Mouse (Mus musculus): ENCODE data around the gene Slc4a2.
A peak's percentile ranks its signal among the peaks of the same experiment; 100 is the strongest.

Gene Slc4a2

DNA sequence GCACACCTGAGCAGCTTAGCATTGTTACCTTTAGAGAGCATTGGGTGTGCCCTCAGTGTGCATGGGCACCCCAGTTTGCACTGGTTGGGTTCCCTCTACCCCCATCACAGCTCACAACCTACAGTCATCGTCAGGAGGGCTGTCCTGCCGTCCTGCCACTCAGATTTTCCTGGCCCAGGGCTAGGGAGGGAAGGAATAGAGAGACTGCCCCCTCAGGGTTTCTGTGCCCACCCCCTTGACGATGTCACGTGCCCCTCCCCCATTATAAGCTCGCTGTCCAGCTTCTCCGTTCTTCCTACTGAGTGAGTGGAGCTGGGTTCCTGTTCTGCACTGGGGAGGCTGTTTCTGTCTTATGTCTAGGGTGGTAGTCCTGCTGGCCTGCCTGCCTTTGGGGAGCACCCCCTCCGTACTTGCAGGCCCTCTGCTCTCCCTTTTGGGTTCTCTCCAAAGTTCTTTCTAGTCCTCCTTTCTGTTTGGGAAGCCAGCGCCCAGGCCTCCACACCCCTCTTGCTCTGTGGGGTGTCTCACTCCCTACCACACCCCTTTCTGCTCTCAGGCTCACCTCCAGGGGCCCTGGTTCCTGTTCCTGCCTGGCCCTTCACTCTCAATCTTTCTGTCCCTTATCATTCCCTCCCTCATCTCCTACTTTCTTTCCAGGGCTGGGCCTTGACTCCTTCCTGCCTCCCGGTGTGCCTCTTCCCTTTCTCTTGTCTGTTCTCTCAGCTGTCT, 3.1 kb downstream of the Slc4a2 start:
- peak; percentile 55 for DNase-seq

DNA sequence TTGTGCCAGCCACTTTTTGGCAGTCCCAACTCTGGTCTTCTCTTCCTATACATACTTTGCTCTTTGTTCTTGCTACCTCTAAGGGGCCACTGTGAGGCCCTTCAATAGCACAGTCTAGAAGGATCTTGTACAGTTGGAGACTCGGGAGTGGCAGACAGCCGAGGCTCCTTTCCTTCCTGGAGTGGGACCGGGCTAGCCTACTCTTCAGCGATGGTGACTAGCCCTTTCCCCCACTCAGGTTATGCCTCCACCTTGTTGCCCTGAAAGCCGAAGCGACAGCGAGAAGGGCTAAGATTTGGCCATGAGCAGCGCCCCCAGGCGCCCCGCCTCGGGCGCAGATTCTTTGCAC, 3.6 kb downstream of the Slc4a2 start:
- no peak for DNase-seq

DNA sequence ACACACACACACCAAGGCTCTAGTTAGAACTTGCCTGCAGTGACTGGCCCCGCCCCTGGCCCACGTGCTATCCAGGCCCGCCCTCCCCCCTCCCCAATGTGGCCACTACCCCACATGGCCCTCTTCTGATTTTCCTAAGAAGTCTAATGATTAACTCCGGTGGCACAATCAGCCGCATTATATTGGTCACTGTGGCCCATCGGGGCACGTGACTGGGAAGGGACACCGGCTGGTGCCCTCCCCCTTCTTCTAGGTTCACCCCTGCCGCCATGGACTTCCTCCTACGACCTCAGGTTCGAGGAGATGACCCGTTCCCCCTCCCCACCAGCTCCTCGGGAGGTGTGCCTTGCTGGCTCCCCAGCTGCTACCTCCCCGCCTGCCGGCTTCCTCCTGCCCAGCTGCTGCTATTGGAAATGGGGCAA, 4.4 kb downstream of the Slc4a2 start:
- DNase-seq: no peak

DNA sequence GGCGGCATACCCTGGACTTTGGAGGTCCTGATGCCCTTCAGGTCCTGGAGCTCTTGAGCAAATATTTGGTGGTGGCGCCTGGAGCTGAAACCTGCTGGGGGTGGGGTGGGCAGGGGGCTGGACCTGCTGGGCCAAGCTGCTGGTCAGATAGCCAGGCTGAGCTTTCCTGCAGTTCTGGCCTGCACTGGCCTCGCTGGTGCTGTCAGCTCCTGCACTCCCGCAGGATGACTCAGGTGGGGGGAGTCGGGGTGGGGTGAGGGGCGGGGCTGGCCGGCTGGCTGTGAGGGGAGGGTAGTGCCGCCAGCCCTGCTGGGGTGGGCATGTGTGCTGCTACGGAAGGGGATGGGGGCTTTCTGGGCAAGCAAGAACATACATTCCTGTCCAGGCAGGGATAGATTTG, 5.0 kb downstream of the Slc4a2 start:
- DNase-seq: no peak

DNA sequence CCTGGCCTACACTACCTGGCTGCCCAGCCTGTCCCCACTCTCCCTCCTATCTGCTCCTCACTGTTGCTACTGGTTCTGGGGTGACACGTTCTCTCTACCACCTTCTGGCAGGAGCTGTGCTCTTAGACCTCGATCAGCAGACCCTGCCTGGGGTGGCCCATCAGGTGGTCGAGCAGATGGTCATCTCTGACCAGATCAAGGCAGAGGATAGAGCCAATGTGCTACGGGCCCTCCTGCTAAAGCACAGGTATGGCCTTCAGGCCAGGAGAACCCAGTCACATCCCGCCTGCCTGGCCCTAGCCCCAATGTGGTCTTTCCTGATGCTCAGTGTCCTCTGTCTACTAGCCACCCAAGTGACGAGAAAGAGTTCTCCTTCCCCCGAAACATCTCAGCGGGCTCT, 10.4 kb downstream of the Slc4a2 start:
- no peak for DNase-seq

DNA sequence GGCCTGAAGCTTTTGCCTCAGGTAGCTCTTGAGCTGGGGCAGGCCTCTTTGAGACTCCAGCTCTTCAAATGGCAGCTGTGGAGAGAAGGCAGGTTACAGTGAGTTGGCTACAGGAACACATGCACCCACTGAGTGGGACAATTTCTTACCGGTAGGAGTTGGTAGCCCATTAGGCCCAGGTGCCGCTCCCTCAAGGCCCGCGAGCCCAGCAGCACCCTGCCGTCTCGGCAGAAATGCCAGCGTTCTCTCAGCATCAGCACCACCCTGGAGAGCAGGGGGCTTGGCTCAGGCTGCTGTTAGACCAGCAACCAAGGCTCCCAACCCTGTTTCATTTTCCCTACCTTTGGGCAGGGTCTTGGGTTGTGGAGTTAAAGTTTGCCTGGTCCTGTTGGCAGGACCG, 17.6 kb downstream of the Slc4a2 start:
- DNase-seq: no peak

DNA sequence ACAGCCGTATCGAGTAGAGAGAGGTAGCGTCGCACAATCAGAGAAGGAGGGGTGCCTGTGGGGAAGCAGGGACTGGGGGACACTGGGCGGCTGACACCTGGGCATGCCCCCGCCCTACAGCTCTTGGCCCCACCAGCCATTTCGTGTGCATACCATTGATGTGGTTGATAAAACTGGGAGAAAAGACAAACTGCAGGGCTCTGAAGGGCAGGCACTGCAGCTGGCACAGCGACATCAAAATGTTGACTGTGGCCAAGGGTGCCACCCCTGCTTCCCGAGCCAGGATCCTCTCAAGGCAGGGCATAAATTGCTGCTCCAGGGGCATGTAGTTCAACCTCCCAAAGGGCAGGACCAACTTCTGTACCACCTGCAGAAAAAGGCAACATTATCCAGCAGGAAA, 18.4 kb downstream of the Slc4a2 start:
- DNase-seq: no peak

DNA sequence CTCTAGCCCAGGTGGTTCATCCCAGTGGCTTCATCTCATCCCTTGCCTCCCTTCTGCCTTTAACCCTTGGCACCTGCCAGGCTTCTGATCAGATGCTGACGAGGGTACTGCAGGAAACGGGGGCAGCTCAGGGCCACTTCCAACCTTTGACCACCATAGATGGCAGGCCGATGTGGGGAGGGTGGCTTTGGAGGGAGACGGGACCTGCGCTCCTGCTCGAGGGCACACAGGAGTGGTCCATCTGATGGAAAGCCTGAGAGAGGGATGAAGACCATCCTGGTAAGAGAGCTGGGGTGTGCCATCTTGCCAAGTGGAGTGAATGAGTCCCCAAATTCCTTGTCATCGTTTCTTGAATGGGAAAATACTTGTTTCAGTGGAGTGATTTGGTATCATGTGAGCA, 19.6 kb downstream of the Slc4a2 start:
- DNase-seq: peak; percentile 44

DNA sequence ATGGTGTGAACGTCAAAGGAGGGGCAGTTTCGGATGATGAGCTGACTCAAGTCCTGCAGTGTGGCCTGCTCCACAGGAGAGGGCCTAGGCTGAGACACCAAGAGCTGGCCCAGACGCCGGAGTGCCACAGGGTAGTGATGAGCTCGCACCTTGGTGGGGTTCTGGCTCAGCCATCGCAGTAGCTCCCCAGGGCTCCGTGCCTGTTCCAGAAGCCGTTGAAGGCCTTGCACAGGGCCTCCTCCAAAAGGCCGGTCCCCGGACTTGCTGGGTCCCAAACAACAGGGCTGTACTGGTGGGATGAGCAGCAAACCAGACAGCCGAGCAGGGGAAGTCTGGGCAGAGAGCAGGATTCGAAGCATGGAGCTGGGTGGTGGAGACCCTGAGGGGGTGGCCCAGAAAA, 20.3 kb downstream of the Slc4a2 start:
- DNase-seq: peak; percentile 57

DNA sequence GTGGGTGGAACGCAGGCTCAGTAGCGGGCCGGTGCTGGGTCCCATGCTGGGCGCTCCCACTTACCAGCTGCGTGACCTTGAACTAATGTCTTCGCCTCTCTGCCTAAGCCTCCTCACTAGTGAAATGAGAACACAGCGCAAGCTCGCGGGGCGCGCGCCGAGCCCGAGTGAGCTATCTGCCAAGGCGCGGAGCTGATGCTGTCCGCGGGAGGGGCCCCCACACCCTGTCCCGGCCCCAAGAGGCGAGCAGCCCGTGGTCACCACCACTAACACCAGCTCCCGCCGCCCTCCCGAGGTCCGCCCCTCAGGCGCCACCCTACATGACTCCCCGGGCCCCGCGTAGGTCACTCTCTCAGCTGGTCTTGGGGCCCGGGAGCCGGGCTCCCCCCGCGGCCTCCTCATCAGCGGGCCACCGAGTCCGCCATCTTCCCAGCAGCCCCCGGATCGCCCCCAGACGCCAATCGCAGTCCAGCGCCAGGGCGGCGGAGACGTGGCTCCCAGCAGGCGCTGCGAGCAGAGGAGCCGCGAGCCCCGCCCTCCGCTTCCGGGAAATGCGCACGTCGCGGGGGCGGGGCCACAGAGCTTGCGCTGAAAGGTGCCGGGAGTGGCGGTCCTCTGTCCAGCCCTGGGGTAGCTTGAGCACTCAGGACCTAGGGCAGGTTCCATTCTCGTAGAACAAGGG, 21.2 kb downstream of the Slc4a2 start, which contains the start of gene Fastk:
Fastk (minus strand) TSS at position 542 of the 682 bp plus-strand sequence.
- peak; percentile 93 for DNase-seq

DNA sequence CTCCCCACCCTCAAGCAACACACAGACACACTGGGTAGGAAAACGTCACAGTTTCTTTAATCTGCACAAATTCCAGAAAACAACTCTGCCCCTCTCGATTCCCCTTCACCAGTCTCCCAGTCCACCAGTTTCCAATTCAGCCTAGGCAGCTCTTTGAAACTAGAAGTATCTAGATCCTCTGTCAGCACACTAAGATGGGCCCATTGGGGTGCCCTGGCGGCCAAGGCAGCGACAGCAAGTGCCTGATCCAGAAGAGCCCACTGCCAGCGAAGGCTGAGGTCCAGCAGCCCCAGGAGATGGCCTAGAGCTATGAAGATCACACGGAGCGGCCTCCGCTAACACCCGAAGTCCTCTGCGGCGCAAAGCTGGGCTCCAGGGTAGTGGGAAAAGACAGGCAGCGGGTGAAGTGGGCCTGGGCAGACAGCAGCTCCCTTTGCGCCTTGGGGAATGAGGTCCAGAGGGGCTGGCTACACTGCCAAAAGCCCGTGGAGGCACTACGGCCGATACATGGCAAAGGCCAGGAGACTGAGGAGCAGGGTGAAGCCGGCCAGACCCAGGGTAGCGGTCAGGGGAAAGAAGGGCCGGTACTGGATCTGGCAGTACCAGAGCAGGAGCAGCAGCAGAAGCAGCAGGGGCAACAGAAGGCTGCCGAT, 21.9 kb downstream of the Slc4a2 start:
- no peak for DNase-seq

DNA sequence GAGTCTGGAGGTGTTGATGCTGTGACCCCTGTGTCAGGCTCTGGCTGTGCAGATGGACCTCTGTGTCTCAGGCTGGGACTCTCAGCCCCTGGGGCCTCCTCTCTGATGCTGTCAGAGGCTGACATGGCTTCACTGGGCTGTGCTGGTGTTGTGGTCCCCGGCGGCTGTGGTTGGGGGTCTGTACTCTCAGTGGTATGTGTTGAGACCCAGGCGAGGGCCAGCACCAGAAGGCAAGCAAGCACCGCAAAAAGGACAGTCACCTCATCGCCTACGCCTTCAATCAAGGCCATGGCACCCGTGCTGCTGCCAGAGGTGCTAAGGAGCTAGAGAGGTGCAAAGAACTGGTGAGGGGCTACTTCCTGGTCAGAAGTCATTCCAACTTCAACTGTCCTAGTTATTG, 23.0 kb downstream of the Slc4a2 start:
- DNase-seq: peak; percentile 64

DNA sequence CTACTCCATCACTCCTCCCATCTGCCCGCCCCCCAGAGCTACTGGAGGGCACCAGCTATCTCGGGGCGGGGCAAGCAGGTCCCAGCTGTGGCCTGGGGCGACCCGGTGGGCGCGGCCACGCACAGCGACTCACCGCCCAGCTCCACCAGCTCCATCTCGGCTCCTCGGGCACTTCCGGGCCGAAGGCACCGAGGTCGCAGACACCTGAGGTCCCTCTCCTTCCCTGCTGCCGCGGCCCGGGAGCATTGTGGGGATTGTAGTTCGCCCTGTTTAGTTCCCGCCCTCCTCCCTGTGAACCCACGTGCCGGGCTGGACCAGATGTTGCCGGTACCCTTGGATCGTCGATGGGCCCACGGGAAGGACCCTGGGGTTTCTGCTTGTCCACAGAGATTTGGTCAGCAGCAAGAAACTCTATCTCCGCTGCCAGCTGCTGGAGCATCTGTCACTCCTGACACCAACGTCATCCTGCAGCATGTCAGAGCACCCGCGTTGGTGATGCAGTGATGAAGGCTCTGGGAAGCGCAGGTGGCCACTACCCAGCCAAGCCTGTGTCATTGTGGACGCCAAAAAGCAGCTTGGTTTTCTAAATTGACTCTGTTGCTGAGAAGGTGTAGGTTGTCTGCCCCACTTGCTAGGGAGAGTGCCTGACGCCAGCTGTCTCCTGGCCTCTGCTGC, 24.1 kb downstream of the Slc4a2 start, which contains the start of gene Tmub1:
Tmub1 (minus strand) TSS at position 231 of the 675 bp plus-strand sequence.
- peak; percentile 87 for DNase-seq

DNA sequence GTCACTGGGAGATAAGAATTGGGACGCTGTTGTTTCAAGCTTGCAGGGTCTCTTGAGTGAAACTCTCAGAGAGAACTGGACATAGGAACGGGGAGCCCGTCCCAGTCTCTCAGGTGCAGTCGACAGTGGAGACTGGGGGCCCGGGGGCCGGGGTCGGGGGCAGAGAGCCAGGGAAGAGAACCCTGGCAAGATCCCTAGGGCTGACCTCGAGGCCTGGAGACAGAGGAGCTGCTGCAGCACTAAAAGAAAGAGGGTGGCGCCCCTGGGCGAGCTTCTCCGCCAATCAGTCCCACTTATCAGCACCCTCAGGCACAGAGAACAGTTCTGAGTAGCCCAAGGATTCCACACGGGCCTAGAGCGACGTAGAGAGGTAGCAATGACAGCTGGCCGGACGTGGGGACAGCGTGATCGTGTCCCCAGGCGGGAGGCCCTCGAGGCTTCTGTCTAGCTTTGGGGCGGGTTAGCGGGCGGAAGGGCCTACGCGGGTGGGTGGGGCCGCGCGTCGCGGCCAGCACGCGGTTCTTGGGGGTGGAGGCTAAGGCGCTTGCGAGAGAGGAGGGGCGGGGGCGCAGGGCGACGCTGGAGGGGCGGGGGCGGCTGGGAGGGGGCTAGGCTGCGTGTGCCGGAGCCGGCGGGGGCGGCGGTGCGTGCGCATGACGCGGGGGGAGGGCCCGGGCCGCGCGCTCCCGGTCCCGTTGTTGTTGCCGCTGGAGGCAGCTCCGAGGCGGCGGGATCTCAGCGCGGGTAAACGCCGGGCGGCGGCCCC, 27.8 kb downstream of the Slc4a2 start:
- peak; percentile 83 for DNase-seq

DNA sequence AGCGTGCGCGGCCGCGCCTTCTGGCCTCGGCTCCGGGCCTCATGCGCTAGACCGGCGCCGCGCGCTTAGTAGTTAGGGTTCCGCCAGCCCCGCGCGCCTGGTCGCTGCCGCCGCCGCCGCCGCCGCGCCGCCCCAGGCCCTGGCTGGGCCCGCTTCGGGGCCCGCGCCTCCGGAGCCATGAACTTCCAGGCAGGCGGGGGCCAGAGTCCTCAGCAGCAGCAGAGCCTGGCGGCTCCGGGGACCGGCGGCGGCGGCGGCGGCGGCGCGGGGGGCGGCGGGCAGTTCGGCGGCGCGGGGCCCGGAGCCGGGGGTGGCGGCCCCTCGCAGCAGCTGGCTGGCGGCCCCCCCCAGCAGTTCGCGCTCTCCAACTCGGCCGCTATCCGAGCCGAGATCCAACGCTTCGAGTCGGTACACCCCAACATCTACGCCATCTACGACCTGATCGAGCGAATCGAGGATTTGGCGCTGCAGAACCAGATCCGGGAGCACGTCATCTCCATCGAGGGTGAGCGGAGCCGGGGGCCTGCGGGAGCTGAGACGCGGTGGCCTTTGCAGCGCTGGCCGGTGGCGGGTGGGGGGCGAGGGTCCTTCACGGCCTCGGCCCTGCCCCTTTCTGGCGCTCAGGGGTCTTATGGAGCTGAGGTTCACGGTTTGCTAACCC, 28.5 kb downstream of the Slc4a2 start, which contains the start of gene Agap3:
Agap3 (plus strand) TSS at position 148 of the 661 bp plus-strand sequence.
- DNase-seq: no peak

DNA sequence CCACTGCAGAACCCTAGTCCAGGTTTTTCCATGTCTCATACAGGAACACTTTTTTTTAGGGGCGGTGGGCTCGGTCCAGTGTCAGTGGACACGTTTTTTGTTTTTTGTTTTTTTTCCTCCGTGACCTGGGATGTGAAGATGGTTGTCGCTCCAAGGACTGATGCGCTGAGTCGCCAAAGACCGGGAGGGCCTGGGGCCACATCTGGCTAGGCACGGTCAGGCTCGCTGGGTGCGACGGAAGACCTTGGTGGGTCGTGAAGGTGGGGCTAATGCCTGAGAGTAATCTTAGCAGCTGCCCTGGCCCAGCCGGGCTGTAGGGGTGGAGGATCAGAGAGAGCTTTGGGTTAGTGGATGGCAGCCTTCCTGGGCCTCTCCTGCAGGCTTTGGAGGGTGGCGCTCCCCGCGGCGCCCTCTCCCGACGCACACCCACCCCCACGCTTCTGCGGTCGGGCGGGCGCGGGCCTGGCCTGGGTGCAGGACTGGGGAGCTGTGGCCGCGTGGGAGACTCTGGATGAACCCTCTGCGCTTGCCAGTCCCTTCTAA, 29.1 kb downstream of the Slc4a2 start:
- peak; percentile 75 for DNase-seq

DNA sequence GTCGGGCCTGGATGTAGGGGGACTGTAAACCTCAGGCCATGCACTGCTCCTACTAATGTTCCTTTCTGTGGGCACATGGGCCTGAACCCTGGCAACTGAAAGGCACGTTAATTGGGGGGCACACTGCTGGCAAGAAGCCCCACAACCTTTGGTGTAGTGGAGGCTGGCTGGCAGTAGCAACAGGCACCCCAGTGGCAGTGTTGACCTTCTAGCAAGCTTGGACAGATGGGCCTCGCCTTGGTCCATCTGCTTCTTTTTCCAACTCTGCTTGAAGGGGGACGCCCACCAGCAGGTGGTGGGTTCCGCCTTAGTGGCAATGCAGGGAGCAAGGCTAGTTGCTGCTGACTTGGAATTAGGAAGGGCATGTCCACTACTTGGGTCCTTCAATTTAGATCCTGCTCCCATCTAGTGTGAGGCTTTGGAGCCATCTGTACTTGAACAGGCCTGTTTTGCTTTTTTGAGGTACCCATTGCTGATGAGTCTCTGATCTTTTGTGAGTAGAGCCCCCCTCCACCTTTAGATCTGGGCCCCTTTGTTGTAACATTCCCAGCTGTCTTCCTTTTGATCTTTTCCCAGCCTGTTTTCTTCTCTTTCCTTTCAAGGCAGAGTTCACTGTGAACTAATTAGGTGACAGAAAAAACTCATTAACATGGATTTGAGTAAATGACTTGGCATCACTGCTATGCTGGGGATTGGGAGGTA, 29.8 kb downstream of the Slc4a2 start:
- DNase-seq: peak; percentile 91

DNA sequence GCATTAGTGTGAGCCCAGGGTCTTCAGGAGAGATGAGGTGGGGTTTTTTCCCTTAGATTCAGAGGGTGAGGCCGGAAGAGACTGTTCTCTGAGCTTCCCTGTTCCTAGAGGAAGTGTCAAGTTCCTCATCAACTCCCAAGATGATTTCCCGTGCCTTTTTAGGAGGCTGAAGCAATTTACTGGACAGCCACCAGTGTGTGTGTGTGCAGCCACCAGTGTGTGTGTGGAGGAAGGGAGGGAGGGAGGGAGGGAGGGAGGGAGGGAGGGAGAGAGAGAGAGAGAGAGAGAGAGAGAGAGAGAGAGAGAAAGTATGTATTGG, 30.3 kb downstream of the Slc4a2 start:
- DNase-seq: no peak

DNA sequence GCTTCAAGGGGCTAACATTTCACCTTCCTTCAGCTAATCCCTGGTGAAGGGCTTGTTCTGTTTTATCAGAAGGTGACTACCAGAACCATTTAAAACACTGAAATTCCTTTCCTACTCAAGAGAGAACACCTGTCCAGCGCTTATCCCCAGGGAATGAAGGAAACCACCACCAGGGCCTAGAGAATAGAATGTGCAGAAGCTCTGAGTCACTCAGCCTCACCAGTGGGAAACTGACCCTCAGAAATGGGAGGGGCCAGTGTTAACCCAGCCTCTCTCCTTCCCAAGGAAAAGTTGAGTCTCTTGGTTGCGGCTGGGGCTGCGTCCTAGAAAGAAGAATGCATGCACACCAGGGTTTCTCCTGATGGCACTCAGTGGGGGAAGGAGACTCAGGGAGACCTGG, 31.4 kb downstream of the Slc4a2 start:
- DNase-seq: no peak

DNA sequence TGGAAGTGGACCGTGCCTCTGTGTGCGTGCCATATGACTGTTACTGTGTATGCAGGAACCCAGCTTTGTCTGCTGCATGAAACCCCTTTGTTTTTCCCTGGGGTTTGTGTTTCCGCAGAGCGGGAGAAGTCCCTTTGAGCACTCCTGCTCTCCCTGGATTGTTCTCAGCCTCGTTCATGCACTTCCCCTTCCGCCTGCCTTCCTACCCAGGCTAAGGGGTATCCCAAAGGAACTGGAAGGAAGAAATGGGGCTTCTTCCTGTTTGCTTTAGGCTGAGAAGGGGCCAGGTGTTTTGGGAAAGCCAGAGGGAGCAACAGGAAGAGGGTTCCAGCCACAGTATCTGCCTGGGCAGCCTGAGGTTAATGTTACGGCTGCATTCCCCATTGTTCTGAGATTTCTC, 32.0 kb downstream of the Slc4a2 start:
- no peak for DNase-seq

DNA sequence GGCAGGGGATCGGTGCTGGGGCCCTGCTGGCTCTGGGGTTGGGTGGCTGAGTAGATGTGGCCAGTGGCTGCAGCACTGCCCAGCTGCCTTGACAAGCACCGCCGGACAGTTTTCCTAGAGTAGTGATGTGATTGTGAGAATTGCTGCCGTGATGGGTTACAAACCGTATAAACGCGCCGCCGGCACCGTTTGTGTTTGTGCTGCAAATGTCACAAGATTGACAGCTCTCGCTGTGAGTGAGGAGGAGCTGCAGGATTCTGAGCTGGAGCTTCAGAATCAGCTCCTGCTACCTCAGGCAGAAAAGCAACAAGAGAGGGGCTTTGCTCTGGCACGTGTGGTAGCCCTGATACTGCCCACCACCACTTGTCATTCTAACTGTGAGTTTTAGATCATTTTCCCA, 43.1 kb downstream of the Slc4a2 start:
- no peak for DNase-seq
